Mouse (Mus musculus) CH12.LX (cell line): ENCODE measurements at regions not wholly inside any gene's neighbourhood (a gene's known extent, or its start where the extent isn't known, plus 50 kb on each side); places are given as distances from the start of the nearest gene placed in this dataset.

Experiments used
- DNase-seq: peaks from one replicate; pipeline ENCODE4 v3.0.0-alpha.2; 2013; ENCODE audit errors: extremely low read depth
- H3K27ac ChIP-seq: 2 replicates; pipeline ENCODE4 v1.5.1; 2012; ENCODE audit warnings: low read depth, mild to moderate bottlenecking, control low read depth, moderate library complexity; ENCODE audit not compliant: insufficient read depth
- H3K27me3 ChIP-seq: replicated peaks from 2 replicates; pipeline ENCODE3; 2012; ENCODE audit warnings: inconsistent platforms
- H3K36me3 ChIP-seq, 2 experiments: replicated peaks in 1 of 2; 2 replicates each; pipeline versions ENCODE3 to v1.6.1; 2012; ENCODE audit warnings: inconsistent platforms in 1 of 2, low read length in 1 of 2, mild to moderate bottlenecking in 1 of 2, mixed read lengths in 1 of 2, moderate library complexity in 1 of 2; ENCODE audit not compliant: control insufficient read depth in 1 of 2, insufficient read depth in 1 of 2
- H3K4me1 ChIP-seq, 2 experiments: 2 replicates each; pipeline ENCODE4 v1.6.1; 2012; ENCODE audit warnings: inconsistent platforms in 1 of 2, moderate library complexity in 1 of 2; ENCODE audit not compliant: insufficient read depth in 2 of 2, control insufficient read depth in 1 of 2
- H3K4me2 ChIP-seq: 2 replicates; pipeline ENCODE4 v1.6.1; 2012; ENCODE audit warnings: low read depth, mild to moderate bottlenecking, control low read depth; ENCODE audit not compliant: poor library complexity, insufficient read depth, severe bottlenecking
- H3K4me3 ChIP-seq, 3 experiments: fragments of 150-350 bp in 1 of 3; sonication (generic) in 1 of 3; replicated peaks in 1 of 3; 2 replicates each; pipeline versions ENCODE3 to v1.5.1; 2011 to 2012; ENCODE audit warnings: low read depth in 2 of 3, low read length in 2 of 3, mild to moderate bottlenecking in 2 of 3, moderate library complexity in 2 of 3, control low read depth in 1 of 3, improper control_type of control experiment in 1 of 3, inconsistent platforms in 1 of 3, mixed read lengths in 1 of 3; ENCODE audit not compliant: poor library complexity in 1 of 3
- H3K79me2 ChIP-seq: replicated peaks from 2 replicates; pipeline ENCODE4 v1.6.1; 2012; ENCODE audit warnings: mild to moderate bottlenecking, moderate library complexity; ENCODE audit not compliant: control insufficient read depth, poor library complexity, insufficient read depth, severe bottlenecking; ENCODE audit errors: extremely low read depth
- H3K9ac ChIP-seq: 2 replicates; pipeline ENCODE4 v1.6.1; 2012; ENCODE audit warnings: low read depth, mild to moderate bottlenecking, control low read depth, moderate library complexity; ENCODE audit not compliant: insufficient read depth
- H3K9me3 ChIP-seq: replicated peaks from 2 replicates; pipeline ENCODE3; 2012; ENCODE audit warnings: low read length, inconsistent platforms, mixed read lengths
- CHD2 ChIP-seq: IDR thresholded peaks from 2 replicates; pipeline ENCODE4 v1.6.1; 2011; ENCODE audit warnings: low read length, improper control_type of control experiment
- CTCF ChIP-seq, 2 experiments: IDR thresholded peaks in 1 of 2; conservative IDR thresholded peaks in 1 of 2; 2 replicates each; pipeline ENCODE4 v1.5.1; 2011 to 2012; ENCODE audit warnings: low read depth in 2 of 2, low read length in 2 of 2, improper control_type of control experiment in 1 of 2, inconsistent platforms in 1 of 2, mild to moderate bottlenecking in 1 of 2, moderate library complexity in 1 of 2
- ELF1 ChIP-seq: IDR thresholded peaks from 2 replicates; pipeline ENCODE4 v1.6.1; 2014; ENCODE audit warnings: low read depth, mild to moderate bottlenecking, inconsistent platforms, low read length, improper control_type of control experiment
- MAX ChIP-seq: IDR thresholded peaks from 2 replicates; pipeline ENCODE4 v1.6.1; 2011; ENCODE audit warnings: low read length, improper control_type of control experiment
- MYC ChIP-seq: IDR thresholded peaks from 2 replicates; pipeline ENCODE4 v1.6.1; 2011; ENCODE audit warnings: low read depth, mild to moderate bottlenecking, improper control_type of control experiment, low read length
- PAX5 ChIP-seq: IDR thresholded peaks from 2 replicates; pipeline ENCODE4 v1.6.1; 2012; ENCODE audit warnings: low read length, inconsistent platforms, mixed read lengths
- POLR2A ChIP-seq: IDR thresholded peaks from 2 replicates; pipeline ENCODE4 v1.6.1; 2011; ENCODE audit warnings: low read depth, mild to moderate bottlenecking, improper control_type of control experiment, low read length
- POLR2AphosphoS2 ChIP-seq: IDR thresholded peaks from 2 replicates; pipeline ENCODE4 v1.6.1; 2011; ENCODE audit warnings: low read depth, low read length, improper control_type of control experiment
- RCOR1 ChIP-seq: conservative IDR thresholded peaks from 2 replicates; pipeline ENCODE4 v1.6.1; 2012; ENCODE audit warnings: low read depth, mild to moderate bottlenecking, inconsistent platforms, low read length, improper control_type of control experiment
- SIN3A ChIP-seq: IDR thresholded peaks from 2 replicates; pipeline ENCODE4 v1.6.1; 2012; ENCODE audit warnings: low read length, improper control_type of control experiment, inconsistent platforms
- TBP ChIP-seq: conservative IDR thresholded peaks from 2 replicates; pipeline ENCODE4 v1.6.1; 2011; ENCODE audit warnings: low read depth, low read length, improper control_type of control experiment
- USF1 ChIP-seq: IDR thresholded peaks from 2 replicates; pipeline ENCODE4 v1.6.1; 2014; ENCODE audit warnings: low read depth, mild to moderate bottlenecking, inconsistent platforms, low read length, improper control_type of control experiment
- USF2 ChIP-seq: conservative IDR thresholded peaks from 2 replicates; pipeline ENCODE4 v1.6.1; 2011; ENCODE audit warnings: low read depth, low read length, improper control_type of control experiment
- ZKSCAN1 ChIP-seq: IDR thresholded peaks from 2 replicates; pipeline ENCODE4 v1.6.1; 2012; ENCODE audit warnings: low read depth, inconsistent platforms, low read length, improper control_type of control experiment, borderline replicate concordance
- dilution Hi-C: fragments of 300-500 bp; cut with MboI; formaldehyde crosslinking; loops from 2 replicates; pipeline ENCODE4 v1.14.3; 2020; ENCODE audit warnings: low sequenced_read_pairs; ENCODE audit not compliant: extremely low pct_unique_long_range_greater_than_20kb, extremely low pct_ligation_motif_present
- in situ Hi-C: fragments of 300-500 bp; cut with MboI; formaldehyde crosslinking; loops from 3 replicates; pipeline ENCODE4 v1.14.3; 2019; ENCODE audit warnings: low sequenced_read_pairs, low pct_ligation_motif_present, low pct_unique_long_range_greater_than_20kb, mixed read lengths

GRCm38 (mm10) chr5:120373426-120373825, 58.1 kb upstream of the Lhx5 start:
- no peaks in the 10 kb centered on the region for H3K36me3 ChIP-seq
- no peak for DNase-seq
- in situ Hi-C loops = no loop called here
- no peaks in the 10 kb centered on the region for H3K4me1 ChIP-seq
- dilution Hi-C loops = no loop called here
- H3K9me3 ChIP-seq = no peaks in the 10 kb centered on the region
- H3K79me2 ChIP-seq = no peaks in the 10 kb centered on the region
- no peak overlapping the region for H3K4me3 ChIP-seq
- H3K27ac ChIP-seq = no peak overlapping the region
- H3K4me2 ChIP-seq = no peak overlapping the region
- H3K27me3 ChIP-seq = peaks cover 90% of the 10 kb centered on the region
- TF ChIP-seq TBP (no peak), MYC (no peak), MAX (no peak), SIN3A (no peak), POLR2A (no peak), USF2 (no peak), PAX5 (no peak), CHD2 (no peak), RCOR1 (no peak), CTCF (conservative IDR thresholded peaks at IDR 0.05 in 1 of 2, IDR thresholded peaks at IDR 0.05 in 1 of 2; ENCODE audit: low read depth in 2 of 2, low read length in 2 of 2) (no peak), POLR2AphosphoS2 (no peak), ELF1 (no peak), ZKSCAN1 (no peak), USF1 (no peak)
- H3K9ac ChIP-seq = no peak overlapping the region
